ENCODE assay signal across 13 mouse cellular contexts in the genomic region with DNA sequence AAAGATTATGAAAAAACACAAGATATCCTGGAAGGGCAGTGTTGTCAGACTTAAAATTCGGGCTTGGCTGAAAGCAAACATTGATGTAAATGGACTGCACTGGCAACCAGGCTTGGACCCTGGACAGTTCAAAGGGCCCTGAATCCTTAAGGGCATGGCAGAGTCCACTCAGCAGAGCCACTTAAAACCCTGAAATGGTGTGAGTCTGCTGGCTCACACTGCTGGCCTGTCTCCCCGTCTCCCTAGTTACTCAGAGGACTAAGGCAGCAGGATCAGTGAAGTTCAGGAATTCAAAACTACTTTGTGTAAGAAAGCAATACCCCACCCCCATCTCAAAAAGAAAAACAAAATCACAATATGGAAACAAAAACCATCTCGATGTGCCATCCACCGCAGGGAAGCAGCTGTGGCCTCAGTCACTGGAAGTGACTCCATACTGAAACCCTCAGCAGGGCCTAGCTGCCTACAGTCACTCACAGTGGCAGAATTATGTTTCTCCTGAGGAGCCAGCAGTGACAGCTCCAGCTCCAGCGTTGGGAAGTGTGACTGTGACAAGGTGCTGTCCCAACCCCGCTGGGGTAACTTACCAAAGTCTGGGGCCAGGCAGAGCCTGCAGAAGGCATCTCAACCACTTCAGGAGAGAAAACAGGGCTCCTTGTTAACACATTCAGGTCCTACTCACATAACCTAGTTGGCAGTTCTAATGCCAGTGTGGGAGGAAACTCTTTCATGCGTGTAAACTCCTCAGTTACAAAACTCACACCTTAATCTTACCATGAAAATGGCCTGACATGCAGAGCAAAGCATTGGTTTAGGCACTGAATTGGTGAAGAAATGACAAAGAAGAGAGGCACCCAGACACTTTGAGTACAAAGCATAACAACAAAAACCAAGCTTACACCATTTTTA.
DNase-seq lines count a peak whose midpoint lies in the region; ATAC-seq lines count a peak whose summit lies in the region.
"Had no signal": no experiment of that assay in that cellular context is flagged by ENCODE, and none has a peak within 500 bp of the region (broad histone marks: within the 10 kb centered on the region; RNA-seq: fewer than 3 reads in every experiment).

No protein-coding gene starts in this region.

- H3K9me3 ChIP-seq in forebrain, embryonic 10.5 days = peaks cover 7% of the 10 kb centered on the region; the same call in 1 of the 2 replicates
- 0 out of 2 replicates have a peak, but pooled peaks cover 2% of the 10 kb centered on the region for H3K9me3 ChIP-seq in forebrain, embryonic 16.5 days (ENCODE audit: control insufficient read depth, low read length)
- H3K9me3 ChIP-seq in liver, embryonic 16.5 days (replicated peaks; ENCODE audit: control insufficient read depth, low read length) = no peaks in the 10 kb centered on the region
- no peaks in the 10 kb centered on the region for H3K9me3 ChIP-seq in liver, embryonic 12.5 days (replicated peaks)
- no peaks in the 10 kb centered on the region for H3K9me3 ChIP-seq in embryonic facial prominence, embryonic 15.5 days (replicated peaks)
- H3K9me3 ChIP-seq in limb, embryonic 12.5 days = 0 out of 2 replicates have a peak, but pooled peaks cover 9% of the 10 kb centered on the region
- H3K9me3 ChIP-seq: forebrain, embryonic 12.5 days had no signal

- no peak overlapping the region for H3K4me2 ChIP-seq in forebrain, embryonic 16.5 days (ENCODE audit: low read length)
- no peak overlapping the region for H3K4me2 ChIP-seq in liver, embryonic 16.5 days (ENCODE audit: low read depth, low read length)
- no peak overlapping the region for H3K4me2 ChIP-seq in liver, embryonic 12.5 days
- no peak overlapping the region for H3K4me2 ChIP-seq in embryonic facial prominence, embryonic 15.5 days (replicated peaks)
- no peak overlapping the region for H3K4me2 ChIP-seq in limb, embryonic 12.5 days
- H3K4me2 ChIP-seq: forebrain, embryonic 12.5 days had no signal

- WGBS in forebrain, embryonic 10.5 days = 72% methylated on average over 7 of the region's 7 CpGs
- 60% methylated on average over 7 of the region's 7 CpGs for WGBS in forebrain, embryonic 16.5 days
- WGBS in liver, embryonic 16.5 days (ENCODE audit: insufficient replicate concordance) = 51% methylated on average over 7 of the region's 7 CpGs
- WGBS in liver, embryonic 12.5 days (ENCODE audit: insufficient replicate concordance) = 60% methylated on average over 7 of the region's 7 CpGs
- WGBS in embryonic facial prominence, embryonic 15.5 days = 54% methylated on average over 7 of the region's 7 CpGs
- WGBS in limb, embryonic 12.5 days = 59% methylated on average over 7 of the region's 7 CpGs

- H3K9ac ChIP-seq in forebrain, embryonic 16.5 days (replicated peaks; ENCODE audit: low read depth, low read length) = no peak overlapping the region
- no peak overlapping the region for H3K9ac ChIP-seq in liver, embryonic 16.5 days (ENCODE audit: low read depth, low read length)
- no peak overlapping the region for H3K9ac ChIP-seq in liver, embryonic 12.5 days
- H3K9ac ChIP-seq in embryonic facial prominence, embryonic 15.5 days = no peak overlapping the region
- H3K9ac ChIP-seq in limb, embryonic 12.5 days (replicated peaks) = no peak overlapping the region
- H3K9ac ChIP-seq: forebrain, embryonic 12.5 days had no signal

- H3K4me1 ChIP-seq in forebrain, embryonic 10.5 days = peaks cover 26% of the 10 kb centered on the region
- H3K4me1 ChIP-seq in forebrain, embryonic 16.5 days (replicated peaks; ENCODE audit: control insufficient read depth, insufficient read depth, low read length) = no peaks in the 10 kb centered on the region; the same call in 1 of the 2 replicates
- H3K4me1 ChIP-seq in liver, embryonic 16.5 days (ENCODE audit: control insufficient read depth, low read depth, low read length) = peaks cover 2% of the 10 kb centered on the region
- H3K4me1 ChIP-seq in liver, embryonic 12.5 days = peaks cover 28% of the 10 kb centered on the region
- peaks cover 36% of the 10 kb centered on the region for H3K4me1 ChIP-seq in embryonic facial prominence, embryonic 15.5 days
- peaks cover 43% of the 10 kb centered on the region for H3K4me1 ChIP-seq in limb, embryonic 12.5 days (replicated peaks)

- ATAC-seq in forebrain, embryonic 16.5 days = no peak
- ATAC-seq in liver, embryonic 16.5 days (ENCODE audit: low read depth) = peak; percentile 47; the same call in 1 of the 2 replicates
- ATAC-seq in liver, embryonic 12.5 days = no peak
- ATAC-seq in embryonic facial prominence, embryonic 15.5 days (ENCODE audit: insufficient number of reproducible peaks, low FRiP score, low TSS enrichment, low read depth) = no peak
- ATAC-seq in limb, embryonic 12.5 days (ENCODE audit: insufficient number of reproducible peaks, insufficient read depth, low FRiP score, low TSS enrichment, low read depth) = no peak

- no peaks in the 10 kb centered on the region for H3K27me3 ChIP-seq in forebrain, embryonic 10.5 days (ENCODE audit: poor library complexity, severe bottlenecking)
- H3K27me3 ChIP-seq in forebrain, embryonic 16.5 days (replicated peaks; ENCODE audit: control insufficient read depth, insufficient read depth, low read length) = no peaks in the 10 kb centered on the region
- no peaks in the 10 kb centered on the region for H3K27me3 ChIP-seq in liver, embryonic 16.5 days (ENCODE audit: control insufficient read depth, insufficient read depth, low read depth, low read length)
- no peaks in the 10 kb centered on the region for H3K27me3 ChIP-seq in liver, embryonic 12.5 days (replicated peaks)
- H3K27me3 ChIP-seq in embryonic facial prominence, embryonic 15.5 days = no peaks in the 10 kb centered on the region
- H3K27me3 ChIP-seq in limb, embryonic 12.5 days = no peaks in the 10 kb centered on the region
- H3K27me3 ChIP-seq: forebrain, embryonic 12.5 days; megakaryocyte, embryonic 14.5 days had no signal

- DNase-seq in forebrain, embryonic 10.5 days (ENCODE audit: extremely low spot score, low spot score) = no peak
- no peak for DNase-seq in cerebellum, postnatal 4 days (ENCODE audit: low spot score in 2 of 2)
- no peak for DNase-seq in right cerebral cortex, postnatal 4 days
- DNase-seq: cerebellum, adult 9-10 months; heart, postnatal 4 days; left cerebral cortex, postnatal 4 days had no signal

- no peak overlapping the region for H3K4me3 ChIP-seq in forebrain, embryonic 10.5 days
- no peak overlapping the region for H3K4me3 ChIP-seq in forebrain, embryonic 16.5 days (replicated peaks; ENCODE audit: low read length)
- H3K4me3 ChIP-seq in liver, embryonic 16.5 days (ENCODE audit: low read depth, low read length) = no peak overlapping the region
- no peak overlapping the region for H3K4me3 ChIP-seq in liver, embryonic 12.5 days
- no peak overlapping the region for H3K4me3 ChIP-seq in embryonic facial prominence, embryonic 15.5 days (replicated peaks)
- H3K4me3 ChIP-seq in limb, embryonic 12.5 days (replicated peaks) = no peak overlapping the region
- H3K4me3 ChIP-seq: forebrain, embryonic 12.5 days; megakaryocyte, embryonic 14.5 days had no signal

- H3K36me3 ChIP-seq in forebrain, embryonic 10.5 days (replicated peaks) = peaks cover 5% of the 10 kb centered on the region; the same call in 1 of the 2 replicates
- H3K36me3 ChIP-seq in forebrain, embryonic 16.5 days (ENCODE audit: control insufficient read depth, insufficient read depth) = no peaks in the 10 kb centered on the region
- H3K36me3 ChIP-seq in liver, embryonic 16.5 days (ENCODE audit: control insufficient read depth, insufficient read depth) = no peaks in the 10 kb centered on the region
- no peaks in the 10 kb centered on the region for H3K36me3 ChIP-seq in liver, embryonic 12.5 days
- H3K36me3 ChIP-seq in embryonic facial prominence, embryonic 15.5 days = no peaks in the 10 kb centered on the region
- peaks cover 7% of the 10 kb centered on the region; the same call in 1 of the 2 replicates for H3K36me3 ChIP-seq in limb, embryonic 12.5 days
- H3K36me3 ChIP-seq: forebrain, embryonic 12.5 days had no signal

- H3K27ac ChIP-seq in forebrain, embryonic 10.5 days = 0 out of 2 replicates have a peak overlapping the region, but pooled peaks have one; percentile 35
- H3K27ac ChIP-seq in forebrain, embryonic 16.5 days (ENCODE audit: low read length) = no peak overlapping the region
- no peak overlapping the region for H3K27ac ChIP-seq in liver, embryonic 16.5 days (ENCODE audit: low read length)
- H3K27ac ChIP-seq in liver, embryonic 12.5 days = no peak overlapping the region
- 0 out of 2 replicates have a peak overlapping the region, but pooled peaks have one; percentile 14 for H3K27ac ChIP-seq in embryonic facial prominence, embryonic 15.5 days (replicated peaks)
- H3K27ac ChIP-seq in limb, embryonic 12.5 days = peak overlapping the region; percentile 72
- H3K27ac ChIP-seq: forebrain, embryonic 12.5 days had no signal

Comparison
In these comparisons a context has a peak if more than half of its experiments do, and no peak if none do; other contexts are left out.
1. H3K27ac ChIP-seq: peak in forebrain, embryonic 10.5 days (single experiment), embryonic facial prominence, embryonic 15.5 days (single experiment) and limb, embryonic 12.5 days (single experiment); none in forebrain, embryonic 16.5 days (single experiment), liver, embryonic 16.5 days (single experiment) and liver, embryonic 12.5 days (single experiment).